Mouse (Mus musculus): ENCODE data around the gene Rab36.

Rab36 gene

GRCm38 (mm10) chr10:75070281-75070976, 33.6 kb downstream of the Rab36 start:
- no peak for DNase-seq

DNA sequence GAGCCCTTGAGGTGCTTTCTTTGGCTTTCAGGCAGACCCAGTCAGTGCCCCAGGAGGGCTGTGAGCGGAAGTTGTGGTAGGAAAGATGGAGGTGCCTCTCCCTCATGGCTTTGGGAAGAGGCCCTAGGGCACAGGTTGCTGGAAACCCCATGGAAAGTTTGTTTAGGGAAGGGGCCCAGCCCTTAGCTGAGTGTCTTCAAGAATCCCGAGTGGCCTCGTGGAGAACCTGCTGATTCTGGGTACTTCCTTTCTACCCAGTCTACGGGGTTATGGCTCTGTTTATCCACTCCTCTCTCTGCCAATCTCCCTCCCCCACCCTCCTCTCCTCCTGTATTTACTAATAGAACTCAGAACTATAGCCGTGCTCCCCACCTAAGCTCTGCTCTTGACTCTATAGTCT, 38.8 kb downstream of the Rab36 start:
- no peak for DNase-seq

GRCm38 (mm10) chr10:75078174-75079128, 41.6 kb downstream of the Rab36 start:
- no peak for DNase-seq

DNA sequence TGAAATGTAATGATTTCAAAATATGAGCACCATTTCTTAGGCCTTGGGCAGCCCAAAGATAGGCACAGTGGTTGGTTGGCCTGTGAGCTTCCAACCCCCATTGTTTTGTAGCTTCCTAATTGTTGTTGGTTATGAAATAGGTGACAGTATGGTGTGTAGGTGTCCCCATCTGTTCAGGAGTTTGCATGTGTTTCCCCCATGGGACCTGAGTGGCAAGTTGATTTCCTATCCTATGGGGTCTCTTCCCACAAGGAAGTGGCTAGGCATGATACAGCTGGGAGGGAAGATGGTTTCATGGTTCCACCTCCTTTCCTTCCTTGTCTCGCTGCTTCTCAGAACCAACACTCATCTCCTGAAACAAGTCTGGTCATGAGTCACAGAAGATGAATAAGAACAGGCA, 48.5 kb downstream of the Rab36 start:
- no peak for DNase-seq

DNA sequence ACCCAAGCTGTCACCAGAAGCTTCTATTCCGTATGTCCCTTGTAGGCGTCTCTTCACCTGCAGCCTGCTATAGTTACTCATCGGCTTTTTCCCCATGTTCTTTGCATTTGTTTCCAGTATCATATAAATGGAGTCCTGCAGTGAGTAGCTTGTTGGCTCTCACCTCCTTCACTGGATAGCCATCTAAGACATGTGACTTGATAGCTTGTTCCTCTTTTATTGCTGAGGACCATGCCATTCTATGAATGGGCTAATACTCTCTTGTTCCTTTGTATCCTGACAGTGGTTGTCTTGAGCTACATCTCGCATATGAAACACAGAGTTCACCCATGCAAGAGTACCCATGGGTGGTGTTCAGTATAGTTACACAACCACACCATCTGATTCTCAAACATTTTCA, 51.6 kb downstream of the Rab36 start:
- no peak for DNase-seq

- peak in 1 of 2 experiments; percentile 20 for DNase-seq
These were observed 54.8 kb downstream of the Rab36 start for GRCm38 (mm10) chr10:75091478-75092152.

- DNase-seq, result peak in 1 of 2 experiments; percentile 41
These were observed 56.6 kb downstream of the Rab36 start for GRCm38 (mm10) chr10:75093252-75093987.

GRCm38 (mm10) chr10:75094338-75094737, 57.5 kb downstream of the Rab36 start:
- no peak for DNase-seq

GRCm38 (mm10) chr10:75095216-75095615, 58.4 kb downstream of the Rab36 start:
- DNase-seq, result no peak

GRCm38 (mm10) chr10:75098446-75099183, 61.8 kb downstream of the Rab36 start:
- peak; percentile 25 to 39 for DNase-seq

DNA sequence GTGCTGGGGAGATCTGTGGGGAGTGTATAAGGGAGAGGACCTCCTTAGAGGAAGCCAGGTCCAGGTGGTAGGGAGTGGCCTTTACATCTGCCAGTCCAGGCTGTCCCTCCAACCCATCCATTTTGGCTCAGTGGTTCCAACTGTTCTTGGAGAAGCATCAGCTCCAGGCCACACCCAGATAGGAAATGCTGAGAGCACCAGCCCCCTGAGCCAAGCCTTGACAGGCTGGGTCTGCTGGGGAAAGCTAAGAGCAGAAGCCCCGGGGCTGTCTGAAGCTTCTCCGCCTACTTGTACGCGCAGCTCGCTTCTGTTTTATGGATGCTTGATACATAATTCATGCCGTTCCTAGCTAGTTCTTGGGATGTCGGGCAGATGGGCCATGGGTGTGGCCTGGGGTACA, 63.4 kb downstream of the Rab36 start:
- no peak for DNase-seq

GRCm38 (mm10) chr10:75103502-75103901, 66.6 kb downstream of the Rab36 start:
- DNase-seq, result no peak

All from kidney, postnatal 36 days (tissue).